Mouse (Mus musculus) spleen, adult 2 months (tissue): ENCODE measurements around the gene Ccdc90b. TPM values are rescaled to one million over a fixed set of nuclear protein-coding genes. Genes with fewer than 3 reads are reported as not detected.

Experiments
- DNase-seq, 2 experiments: peaks; one replicate each; pipeline versions ENCODE4 v3.0.0 to v3.0.0-alpha.2; 2012 to 2021; ENCODE audit warnings: low spot score in 2 of 2, low read depth in 1 of 2
- H3K27ac ChIP-seq: fragments of 200-500 bp; 2 replicates; pipeline ENCODE4 v1.5.1; 2012; ENCODE audit warnings: low read length, inconsistent platforms; ENCODE audit not compliant: insufficient read depth
- H3K27me3 ChIP-seq: fragments of 200-500 bp; 2 replicates; pipeline ENCODE4 v1.6.1; 2012; ENCODE audit warnings: mild to moderate bottlenecking, moderate library complexity, low read length, inconsistent platforms; ENCODE audit not compliant: control insufficient read depth, insufficient read depth
- H3K36me3 ChIP-seq: fragments of 200-500 bp; 2 replicates; pipeline ENCODE4 v1.6.1; 2012; ENCODE audit warnings: mild to moderate bottlenecking, low read length, inconsistent platforms; ENCODE audit not compliant: control insufficient read depth, insufficient read depth
- H3K4me1 ChIP-seq: fragments of 200-500 bp; 2 replicates; pipeline ENCODE4 v1.6.1; 2011; ENCODE audit warnings: inconsistent platforms; ENCODE audit not compliant: control insufficient read depth, insufficient read depth, insufficient read length
- H3K4me3 ChIP-seq: fragments of 200-500 bp; 2 replicates; pipeline ENCODE4 v1.5.1; 2011; ENCODE audit warnings: mild to moderate bottlenecking, inconsistent platforms; ENCODE audit not compliant: insufficient read depth, insufficient read length; ENCODE audit errors: extremely low read depth
- CTCF ChIP-seq: fragments of 200-500 bp; IDR thresholded peaks from 2 replicates; pipeline ENCODE4 v1.5.1; 2011; ENCODE audit warnings: mild to moderate bottlenecking, inconsistent platforms; ENCODE audit not compliant: insufficient read depth, insufficient read length, insufficient replicate concordance; ENCODE audit errors: extremely low read depth
- POLR2A ChIP-seq: fragments of 200-500 bp; IDR thresholded peaks from 2 replicates; pipeline ENCODE4 v1.6.1; 2011; ENCODE audit warnings: low read depth, low read length, inconsistent platforms
- WGBS: fragments of 180-500 bp; shearing (Covaris S2); methylation state at CpG from one replicate; pipeline ENCODE4 v1.1.7; 2018; 5-methylcytosine and 5-hydroxymethylcytosine counted together
- polyA plus RNA-seq: library from polyadenylated mRNA; depleted of rRNA; stranded (reverse); fragments of >200 nt; gene quantifications from 2 replicates; pipeline ENCODE4 v1.2.3, GENCODE M21; 2012; rRNA removed

Gene Ccdc90b
- 1.4 TPM in 2 replicates for polyA plus RNA-seq

- Histone ChIP-seq H3K36me3 (no peaks in the 10 kb centered on the region), H3K4me3 (peak within 1 kb of the TSS; percentile 95), H3K27me3 (no peaks in the 10 kb centered on the region), H3K4me1 (no peaks in the 10 kb centered on the region), H3K27ac (peak within 1 kb of the TSS; percentile 83)
- WGBS: 3% methylated on average over 60 of the region's 60 CpGs
- peak; percentile 73 to 84 for DNase-seq
- TF ChIP-seq POLR2A: no peak; the same call in 1 of the 2 replicates
- peak; percentile 25; the same call in 1 of the 2 replicates for TF ChIP-seq CTCF
Measured at GRCm38 (mm10) chr7:92560986-92561876, at the start of gene Ccdc90b. Gene Ccdc90b (plus strand): TSS chr7:92561149.

- Histone ChIP-seq H3K27ac (no peak overlapping the region), H3K27me3 (no peaks in the 10 kb centered on the region), H3K4me1 (no peaks in the 10 kb centered on the region), H3K4me3 (no peak overlapping the region), H3K36me3 (no peaks in the 10 kb centered on the region)
- TF ChIP-seq POLR2A: no peak
- no peak for TF ChIP-seq CTCF
- 67% methylated on average over 3 of the region's 3 CpGs for WGBS
- no peak for DNase-seq
Measured at GRCm38 (mm10) chr7:92520397-92520796, 40.6 kb upstream of the Ccdc90b start.

- no peak for TF ChIP-seq CTCF
- TF ChIP-seq POLR2A: no peak
- Histone ChIP-seq H3K4me3 (no peak overlapping the region), H3K27ac (no peak overlapping the region), H3K27me3 (no peaks in the 10 kb centered on the region), H3K36me3 (no peaks in the 10 kb centered on the region), H3K4me1 (no peaks in the 10 kb centered on the region)
- 40% methylated on average over 4 of the region's 4 CpGs for WGBS
- DNase-seq: peak in 1 of 2 experiments; percentile 18
Measured at GRCm38 (mm10) chr7:92520820-92521219, 40.1 kb upstream of the Ccdc90b start.

GRCm38 (mm10) chr7:92529245-92529644 is 31.7 kb upstream of the Ccdc90b start:
- TF ChIP-seq POLR2A (no peak), CTCF (no peak)
- no peak for DNase-seq
- Histone ChIP-seq H3K27me3 (no peaks in the 10 kb centered on the region), H3K36me3 (no peaks in the 10 kb centered on the region), H3K27ac (no peak overlapping the region), H3K4me1 (no peaks in the 10 kb centered on the region), H3K4me3 (no peak overlapping the region)
- 90% methylated on average over 4 of the region's 4 CpGs for WGBS

- no peaks in the 10 kb centered on the region for H3K4me1 ChIP-seq
- no peak for DNase-seq
- H3K27ac ChIP-seq: no peak overlapping the region
- 80% methylated on average over 6 of the region's 6 CpGs for WGBS
- H3K4me3 ChIP-seq: no peak overlapping the region
- TF ChIP-seq CTCF (no peak), POLR2A (no peak)
- no peaks in the 10 kb centered on the region for H3K27me3 ChIP-seq
- H3K36me3 ChIP-seq: no peaks in the 10 kb centered on the region
Measured at GRCm38 (mm10) chr7:92532351-92533036, 28.5 kb upstream of the Ccdc90b start.

GRCm38 (mm10) chr7:92546763-92547162 is 14.2 kb upstream of the Ccdc90b start:
- Histone ChIP-seq H3K36me3 (no peaks in the 10 kb centered on the region), H3K4me1 (no peaks in the 10 kb centered on the region), H3K4me3 (no peak overlapping the region), H3K27me3 (no peaks in the 10 kb centered on the region), H3K27ac (no peak overlapping the region)
- TF ChIP-seq POLR2A (no peak), CTCF (no peak)
- DNase-seq: no peak
- 79% methylated on average over 2 of the region's 2 CpGs for WGBS
